Mouse (Mus musculus): ENCODE results near the gene Wdr78. TPM values are rescaled to one million over a fixed set of nuclear protein-coding genes. Genes with fewer than 3 reads are reported as not detected.

Gene Wdr78
- polyA plus RNA-seq (2012; fragmentation: generic; extraction: Trizol) = 0.36 TPM
- long read RNA-seq, experiment 1 = 0 reads
- long read RNA-seq, experiment 2, full-length matches to known transcripts = 1 of 2 reads
- long read RNA-seq, experiment 2, partial matches to known transcripts = 0 of 2 reads
- long read RNA-seq, experiment 2, other reads (novel, unspliced or antisense) = 1 of 2 reads

DNA sequence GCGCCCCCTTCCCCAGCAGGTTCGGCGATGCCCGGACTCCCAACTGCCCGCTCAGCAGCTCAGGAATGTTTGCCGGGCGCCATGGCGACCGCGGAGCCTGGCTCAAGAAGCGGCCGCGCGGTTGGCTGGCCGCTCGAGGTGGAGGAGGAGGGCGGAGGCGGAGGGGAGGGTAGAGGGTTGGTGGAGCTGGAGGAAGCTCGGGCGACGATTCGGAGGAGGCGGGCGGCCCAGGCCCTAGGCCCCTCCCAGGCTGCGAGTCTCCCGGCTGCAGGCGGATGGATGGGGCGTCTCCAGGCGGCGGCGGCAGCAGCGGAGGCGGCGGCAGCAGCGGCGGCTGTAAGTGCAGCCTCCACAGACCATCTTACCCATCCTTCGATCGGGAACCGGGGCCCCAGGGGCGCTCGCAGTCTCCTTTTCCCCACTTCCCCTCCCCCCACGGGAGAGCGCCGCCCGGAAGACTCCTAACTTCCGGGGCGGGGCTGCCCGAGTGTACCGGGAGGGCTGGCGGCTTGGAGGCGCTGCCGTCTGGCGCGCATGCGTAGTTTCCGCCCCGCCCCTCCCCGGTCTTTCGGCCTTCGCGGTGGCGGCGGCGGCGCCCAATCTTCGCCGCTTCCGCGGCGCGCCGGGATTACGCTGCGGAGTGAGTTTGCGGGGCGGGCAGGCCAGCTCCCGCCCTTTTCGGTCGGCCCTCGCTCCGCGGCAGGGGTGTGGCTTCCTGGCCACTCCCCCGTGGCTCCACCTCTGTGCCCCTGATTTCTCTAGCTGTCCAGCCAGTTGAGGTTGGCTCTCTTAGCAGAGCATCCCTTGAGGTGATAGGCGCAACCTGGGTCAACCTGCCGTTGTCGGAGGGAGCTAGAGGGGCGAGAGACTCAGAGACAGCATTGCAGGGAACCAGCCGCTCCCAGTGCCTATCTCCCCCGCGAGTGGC, at the start of gene Wdr78, which contains the start of gene Mier1:
Gene Wdr78, minus strand, starts transcription at position 372 of the 928 bp plus-strand sequence.
Gene Mier1, plus strand, starts transcription at position 207 of the 928 bp plus-strand sequence.
- Histone ChIP-seq H3ac (ENCODE audit: control insufficient read depth, insufficient read length, low read depth) (peak within 1 kb of the TSS; percentile 90), H3K79me2 (ENCODE audit: control insufficient read depth, insufficient read depth) (peaks cover 49% of the 10 kb centered on the region), H3K79me3 (ENCODE audit: low read depth) (peaks cover 14% of the 10 kb centered on the region), H3K4me3 (ENCODE audit: insufficient read depth, poor library complexity, severe bottlenecking) (peak within 1 kb of the TSS; percentile 84), H3K27me3 (ENCODE audit: control insufficient read depth, insufficient read depth, insufficient read length) (no peaks in the 10 kb centered on the region), H3K36me3 (ENCODE audit: control insufficient read depth, insufficient read depth) (no peaks in the 10 kb centered on the region)
- TF ChIP-seq FOSL1 (IDR thresholded peaks at IDR 0.05; ENCODE audit: insufficient read depth, low read length, poor library complexity, severe bottlenecking) (no peak), MYOG (IDR thresholded peaks at IDR 0.05; ENCODE audit: control insufficient read depth, extremely low read depth, insufficient read length) (no peak), USF1 (IDR thresholded peaks at IDR 0.05; ENCODE audit: low read depth) (no peak), MAX (IDR thresholded peaks at IDR 0.05) (no peak), CTCF (IDR thresholded peaks at IDR 0.05; ENCODE audit: control insufficient read depth, insufficient read depth, insufficient read length) (no peak), CEBPB (IDR thresholded peaks at IDR 0.05; ENCODE audit: low read depth) (no peak), MYOD1 (IDR thresholded peaks at IDR 0.05; ENCODE audit: control insufficient read depth, insufficient read length, low read depth) (no peak)

GRCm38 (mm10) chr4:103158781-103159180, 44.4 kb upstream of the Wdr78 start:
- TF ChIP-seq CEBPB (IDR thresholded peaks at IDR 0.05; ENCODE audit: low read depth) (no peak), USF1 (IDR thresholded peaks at IDR 0.05; ENCODE audit: low read depth) (no peak), FOSL1 (IDR thresholded peaks at IDR 0.05; ENCODE audit: insufficient read depth, low read length, poor library complexity, severe bottlenecking) (no peak), MYOD1 (IDR thresholded peaks at IDR 0.05; ENCODE audit: control insufficient read depth, insufficient read length, low read depth) (no peak)
- Histone ChIP-seq H3K36me3 (ENCODE audit: control insufficient read depth, insufficient read depth) (peaks cover 76% of the 10 kb centered on the region), H3K4me3 (ENCODE audit: insufficient read depth, poor library complexity, severe bottlenecking) (no peak overlapping the region), H3ac (ENCODE audit: control insufficient read depth, insufficient read length, low read depth) (no peak overlapping the region), H3K27me3 (ENCODE audit: control insufficient read depth, insufficient read depth, insufficient read length) (no peaks in the 10 kb centered on the region), H3K79me2 (ENCODE audit: control insufficient read depth, insufficient read depth) (no peaks in the 10 kb centered on the region), H3K79me3 (ENCODE audit: low read depth) (no peaks in the 10 kb centered on the region)

GRCm38 (mm10) chr4:103151946-103152345, 37.6 kb upstream of the Wdr78 start:
- Histone ChIP-seq H3K79me3 (ENCODE audit: low read depth) (no peaks in the 10 kb centered on the region), H3K27me3 (ENCODE audit: control insufficient read depth, insufficient read depth, insufficient read length) (no peaks in the 10 kb centered on the region), H3K36me3 (ENCODE audit: control insufficient read depth, insufficient read depth) (peaks cover 92% of the 10 kb centered on the region), H3ac (ENCODE audit: control insufficient read depth, insufficient read length, low read depth) (no peak overlapping the region), H3K79me2 (ENCODE audit: control insufficient read depth, insufficient read depth) (no peaks in the 10 kb centered on the region), H3K4me3 (ENCODE audit: insufficient read depth, poor library complexity, severe bottlenecking) (no peak overlapping the region)
- no peak for TF ChIP-seq MYOD1 (IDR thresholded peaks at IDR 0.05; ENCODE audit: control insufficient read depth, insufficient read length, low read depth)
- no peak for TF ChIP-seq MAX (IDR thresholded peaks at IDR 0.05)
- no peak for TF ChIP-seq FOSL1 (IDR thresholded peaks at IDR 0.05; ENCODE audit: insufficient read depth, low read length, poor library complexity, severe bottlenecking)
- no peak for TF ChIP-seq CTCF (IDR thresholded peaks at IDR 0.05; ENCODE audit: control insufficient read depth, insufficient read depth, insufficient read length)
- TF ChIP-seq USF1 (IDR thresholded peaks at IDR 0.05; ENCODE audit: low read depth) = no peak
- TF ChIP-seq MYOG (IDR thresholded peaks at IDR 0.05; ENCODE audit: control insufficient read depth, extremely low read depth, insufficient read length) = no peak
- TF ChIP-seq CEBPB (IDR thresholded peaks at IDR 0.05; ENCODE audit: low read depth) = no peak

DNA sequence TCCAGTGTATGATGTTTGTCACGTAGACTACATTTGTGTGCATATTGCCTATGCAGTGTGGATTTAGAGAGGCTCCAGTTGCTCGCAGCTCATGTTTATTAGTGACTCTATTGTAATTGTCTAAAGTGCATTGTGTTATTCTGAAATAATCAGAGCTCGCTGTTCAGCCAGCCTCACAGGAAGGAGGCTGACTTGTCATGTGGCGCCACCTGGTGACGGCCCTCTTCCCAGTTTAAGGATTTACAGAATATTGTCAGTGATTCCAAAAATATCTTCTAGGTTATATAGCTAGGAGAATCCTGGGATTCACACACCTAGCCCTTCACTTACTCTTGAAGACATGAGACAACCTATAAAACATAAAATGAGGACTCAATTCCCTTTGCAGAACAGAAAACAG, 32.0 kb upstream of the Wdr78 start:
- Histone ChIP-seq H3K36me3 (ENCODE audit: control insufficient read depth, insufficient read depth) (peaks cover 89% of the 10 kb centered on the region), H3K79me3 (ENCODE audit: low read depth) (no peaks in the 10 kb centered on the region), H3K27me3 (ENCODE audit: control insufficient read depth, insufficient read depth, insufficient read length) (no peaks in the 10 kb centered on the region), H3K4me3 (ENCODE audit: insufficient read depth, poor library complexity, severe bottlenecking) (no peak overlapping the region), H3K79me2 (ENCODE audit: control insufficient read depth, insufficient read depth) (no peaks in the 10 kb centered on the region), H3ac (ENCODE audit: control insufficient read depth, insufficient read length, low read depth) (no peak overlapping the region)
- TF ChIP-seq CTCF (IDR thresholded peaks at IDR 0.05; ENCODE audit: control insufficient read depth, insufficient read depth, insufficient read length) = peak; percentile 33
- no peak for TF ChIP-seq MYOG (IDR thresholded peaks at IDR 0.05; ENCODE audit: control insufficient read depth, extremely low read depth, insufficient read length)

DNA sequence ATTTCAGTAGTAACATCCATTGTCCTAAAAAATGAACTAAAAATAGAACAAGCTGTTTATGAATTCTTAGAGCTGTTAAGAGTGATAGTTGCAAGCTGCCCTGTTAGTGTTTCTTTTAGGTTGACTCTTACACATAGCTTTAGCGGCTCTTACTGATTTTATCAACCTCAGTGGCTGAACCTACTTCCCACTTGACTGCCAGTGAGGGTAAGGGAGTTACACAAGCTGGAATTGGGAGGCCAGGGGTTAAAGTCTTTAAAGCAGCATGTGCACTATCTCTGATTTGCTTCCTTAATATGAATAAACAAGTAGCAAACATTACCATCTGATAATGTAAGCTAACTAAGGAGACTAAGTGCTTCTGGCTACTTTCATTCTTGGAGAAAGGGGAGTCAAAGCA, 22.6 kb upstream of the Wdr78 start:
- Histone ChIP-seq H3K36me3 (ENCODE audit: control insufficient read depth, insufficient read depth) (peaks cover 52% of the 10 kb centered on the region), H3K27me3 (ENCODE audit: control insufficient read depth, insufficient read depth, insufficient read length) (no peaks in the 10 kb centered on the region)
- TF ChIP-seq MYOG (IDR thresholded peaks at IDR 0.05; ENCODE audit: control insufficient read depth, extremely low read depth, insufficient read length) (no peak), MYOD1 (IDR thresholded peaks at IDR 0.05; ENCODE audit: control insufficient read depth, insufficient read length, low read depth) (no peak), FOSL1 (IDR thresholded peaks at IDR 0.05; ENCODE audit: insufficient read depth, low read length, poor library complexity, severe bottlenecking) (no peak), USF1 (IDR thresholded peaks at IDR 0.05; ENCODE audit: low read depth) (no peak), CTCF (IDR thresholded peaks at IDR 0.05; ENCODE audit: control insufficient read depth, insufficient read depth, insufficient read length) (no peak)

More for the DNA sequence above, 22.6 kb upstream of the Wdr78 start:
- no peak overlapping the region for H3ac ChIP-seq (ENCODE audit: control insufficient read depth, insufficient read length, low read depth)
- H3K4me3 ChIP-seq (ENCODE audit: insufficient read depth, poor library complexity, severe bottlenecking) = no peak overlapping the region
- H3K79me2 ChIP-seq (ENCODE audit: control insufficient read depth, insufficient read depth) = peaks cover 16% of the 10 kb centered on the region
- peaks cover 5% of the 10 kb centered on the region for H3K79me3 ChIP-seq (ENCODE audit: low read depth)
